Mouse (Mus musculus) embryo, embryonic 9.5 days (tissue): ENCODE measurements around the gene Olfr837.
"Not testable (repeated sequence)": the region's sequence is repeated elsewhere in the genome, so short reads cannot be mapped to it uniquely, and the experiment has no call there.

ENCODE experiments used
- DNase-seq: peaks from one replicate; pipeline ENCODE4 v3.0.0-alpha.2; 2017; ENCODE audit errors: extremely low spot score

The Olfr837 gene

DNA sequence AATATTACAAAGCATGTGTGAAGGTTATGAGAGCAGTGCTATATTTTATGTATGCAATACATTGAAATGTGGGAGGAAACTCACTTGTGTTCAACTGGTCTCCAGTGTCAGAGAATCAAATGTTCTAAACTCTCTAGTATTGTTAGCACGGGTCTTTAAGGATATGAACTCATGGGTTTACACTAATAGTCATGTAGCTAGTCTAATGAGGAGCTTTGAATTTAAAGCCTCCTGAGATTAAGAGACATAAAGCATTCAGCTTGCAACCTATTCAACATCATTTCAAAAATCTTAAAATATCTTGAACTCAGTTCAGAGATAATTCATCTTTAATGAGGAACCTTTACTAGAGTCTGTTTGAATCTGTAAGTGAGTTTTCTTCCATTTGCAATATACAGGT, at the start of gene Olfr837:
Olfr837 (plus strand) TSS at position 301 of the 400 bp plus-strand sequence.
- DNase-seq = no peak

DNA sequence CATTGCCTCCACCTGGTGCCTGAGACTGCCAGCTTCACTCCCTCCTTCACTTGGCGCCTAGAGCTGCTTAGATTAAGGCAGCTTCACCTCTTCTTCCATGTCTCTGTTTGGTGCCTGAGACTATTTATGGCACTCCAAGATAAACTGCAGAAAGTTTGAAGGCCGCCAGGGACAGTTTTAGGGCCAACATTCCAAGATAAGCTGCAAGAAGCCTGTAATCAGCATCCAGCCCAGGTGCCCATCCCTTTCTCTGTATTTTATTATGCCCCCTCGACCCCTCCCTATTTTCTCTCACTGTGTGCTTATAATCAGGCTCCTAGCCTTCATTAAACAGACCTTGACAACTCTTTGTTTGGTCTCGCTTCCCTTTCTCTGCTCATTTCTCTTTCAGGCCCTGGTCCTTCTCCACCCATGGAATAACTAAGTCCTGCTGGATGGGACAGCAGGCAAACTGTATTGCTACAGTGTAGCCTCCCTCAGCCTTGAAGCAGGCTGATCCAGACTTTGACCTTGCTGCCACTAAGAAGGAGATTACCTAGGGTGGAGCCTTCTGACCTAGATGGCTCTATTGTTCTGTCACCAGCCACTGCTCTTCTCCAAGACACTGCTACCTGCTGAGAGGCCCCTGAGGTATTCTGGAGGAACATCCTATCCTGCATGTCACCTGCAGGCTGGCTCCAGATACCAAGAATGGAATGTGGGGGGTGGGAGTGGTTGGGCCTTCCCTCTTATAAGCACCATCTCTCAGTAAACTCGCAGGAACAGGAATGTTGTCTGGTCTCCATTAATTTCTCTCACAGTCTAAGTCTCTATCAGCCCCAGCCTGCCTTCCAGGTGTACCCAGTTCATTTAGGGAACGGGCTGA, 43.0 kb upstream of the Olfr837 start:
- not testable (repeated sequence) for DNase-seq

DNA sequence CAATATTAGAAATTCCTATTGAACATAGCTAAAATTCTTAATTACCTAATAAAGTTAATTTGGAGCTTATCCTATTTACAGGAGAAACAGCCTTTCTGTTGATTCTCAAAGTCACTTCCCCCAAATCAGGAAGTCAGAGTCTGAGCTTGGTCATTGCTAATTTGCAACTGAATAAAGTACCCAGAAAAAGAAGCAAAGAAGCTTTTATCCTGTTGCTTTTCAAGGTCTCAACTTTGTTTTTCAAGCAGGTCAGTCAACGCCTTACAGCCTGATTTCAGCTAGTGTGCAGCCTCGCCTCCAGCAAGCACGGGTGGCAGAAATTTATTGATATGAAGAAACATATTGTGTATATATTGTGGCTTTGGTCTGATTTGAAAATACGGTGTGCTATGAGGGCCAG, 38.8 kb upstream of the Olfr837 start:
- no peak for DNase-seq

DNA sequence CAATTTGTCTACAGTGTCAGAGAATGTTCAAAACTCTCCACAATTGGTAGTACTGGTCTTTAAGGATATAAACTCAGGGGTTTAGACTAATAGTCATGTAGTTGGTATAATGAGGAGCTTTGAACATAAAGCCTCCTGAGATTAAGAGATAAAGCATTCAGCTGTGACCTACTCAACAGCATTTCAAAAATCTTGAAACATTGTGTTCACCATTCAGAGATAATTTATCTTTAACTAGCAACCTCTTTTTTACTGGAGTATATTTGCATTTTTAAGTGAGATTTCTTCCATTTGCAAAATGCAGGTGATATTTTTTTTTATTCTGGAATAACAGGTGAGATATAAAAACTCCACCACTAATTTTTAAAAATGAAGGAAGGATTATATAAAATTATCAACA, 16.0 kb upstream of the Olfr837 start, which contains the start of gene Olfr836:
Olfr836 (plus strand) TSS at position 301 of the 400 bp plus-strand sequence.
- no peak for DNase-seq

DNA sequence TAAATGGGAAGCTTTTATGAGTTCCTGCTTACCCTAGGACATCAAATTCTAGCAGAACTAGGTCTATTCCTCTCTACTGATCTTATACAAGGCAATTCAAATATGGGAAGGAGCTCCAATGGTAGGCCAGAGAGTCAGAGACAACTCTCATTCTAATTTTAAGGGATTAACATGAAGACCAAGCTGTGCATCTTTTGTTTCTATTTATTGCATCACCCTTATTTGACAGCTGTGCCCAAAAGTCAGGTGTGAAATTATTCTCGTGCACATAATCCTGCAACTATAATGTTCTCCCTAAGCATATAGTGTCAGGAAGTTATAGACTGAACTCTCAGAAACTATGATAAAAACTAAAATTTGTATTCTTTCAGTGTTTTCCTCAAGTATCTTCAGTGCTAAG, 41.1 kb downstream of the Olfr837 start, which contains the start of gene Olfr839-ps1:
Olfr839-ps1 (minus strand) TSS at position 101 of the 400 bp plus-strand sequence.
- no peak for DNase-seq
